Mouse (Mus musculus) embryonic facial prominence, embryonic 11.5 days (tissue): ENCODE measurements at regions not wholly inside any gene's neighbourhood (a gene's known extent, or its start where the extent isn't known, plus 50 kb on each side); places are given as distances from the start of the nearest gene placed in this dataset.
A peak's percentile ranks its signal among the peaks of the same experiment; 100 is the strongest.

ENCODE experiments used
- ATAC-seq: fragments of 200-750 bp; cut with Nextera tagmentation; replicated peaks from 2 replicates; pipeline ENCODE4 v1.8.0; 2017; ENCODE audit warnings: low read depth; ENCODE audit not compliant: insufficient number of reproducible peaks, low FRiP score, low TSS enrichment
- DNase-seq: peaks from one replicate; pipeline ENCODE4 v3.0.0-alpha.2; 2015; ENCODE audit warnings: low spot score
- H3K27ac ChIP-seq: fragments of 300-500 bp; sonication (generic); replicated peaks from 2 replicates; pipeline ENCODE4 v1.5.1; 2014; ENCODE audit warnings: mild to moderate bottlenecking, low read depth, low read length, control low read depth
- H3K27me3 ChIP-seq: fragments of 300-500 bp; sonication (generic); 2 replicates; pipeline ENCODE4 v1.6.1; 2014; ENCODE audit warnings: mild to moderate bottlenecking, low read length, moderate library complexity, mixed read lengths; ENCODE audit not compliant: control insufficient read depth, insufficient read depth
- H3K36me3 ChIP-seq: fragments of 300-500 bp; sonication (generic); replicated peaks from 2 replicates; pipeline ENCODE4 v1.6.1; 2014; ENCODE audit warnings: low read depth, mild to moderate bottlenecking, low read length, moderate library complexity, mixed read lengths; ENCODE audit not compliant: control insufficient read depth, insufficient read depth
- H3K4me1 ChIP-seq: fragments of 300-500 bp; sonication (generic); 2 replicates; pipeline ENCODE4 v1.6.1; 2014; ENCODE audit warnings: low read length, mixed read lengths; ENCODE audit not compliant: control insufficient read depth, insufficient read depth
- H3K4me2 ChIP-seq: fragments of 300-500 bp; sonication (generic); 2 replicates; pipeline ENCODE4 v1.6.1; 2014; ENCODE audit warnings: low read depth, mild to moderate bottlenecking, control low read depth, low read length, moderate library complexity
- H3K4me3 ChIP-seq: fragments of 300-500 bp; sonication (generic); 2 replicates; pipeline ENCODE4 v1.5.1; 2014; ENCODE audit warnings: low read depth, low read length, control low read depth
- H3K9ac ChIP-seq: fragments of 300-500 bp; sonication (generic); replicated peaks from 2 replicates; pipeline ENCODE4 v1.6.1; 2014; ENCODE audit warnings: mild to moderate bottlenecking, control low read depth, low read length
- H3K9me3 ChIP-seq: fragments of 300-500 bp; sonication (generic); replicated peaks from 2 replicates; pipeline ENCODE4 v1.6.1; 2016; ENCODE audit warnings: mild to moderate bottlenecking, low read length, inconsistent platforms, mixed read lengths; ENCODE audit not compliant: control insufficient read depth
- WGBS: fragments of 180-500 bp; shearing (Covaris S2); extraction: QIAGEN DNeasy Blood & Tissue Kit; methylation state at CpG from one replicate; pipeline ENCODE4 v1.1.7; 2014; 5-methylcytosine and 5-hydroxymethylcytosine counted together

GRCm38 (mm10) chr16:90666271-90666986 is 60.8 kb downstream of the Mis18a start:
- Histone ChIP-seq H3K27me3 (no peaks in the 10 kb centered on the region), H3K27ac (no peak overlapping the region), H3K4me1 (no peaks in the 10 kb centered on the region), H3K4me2 (no peak overlapping the region), H3K36me3 (no peaks in the 10 kb centered on the region), H3K9me3 (no peaks in the 10 kb centered on the region), H3K4me3 (no peak overlapping the region), H3K9ac (no peak overlapping the region)
- DNase-seq, result no peak
- 89% methylated on average over 11 of the region's 11 CpGs for WGBS
- no peak for ATAC-seq

DNA sequence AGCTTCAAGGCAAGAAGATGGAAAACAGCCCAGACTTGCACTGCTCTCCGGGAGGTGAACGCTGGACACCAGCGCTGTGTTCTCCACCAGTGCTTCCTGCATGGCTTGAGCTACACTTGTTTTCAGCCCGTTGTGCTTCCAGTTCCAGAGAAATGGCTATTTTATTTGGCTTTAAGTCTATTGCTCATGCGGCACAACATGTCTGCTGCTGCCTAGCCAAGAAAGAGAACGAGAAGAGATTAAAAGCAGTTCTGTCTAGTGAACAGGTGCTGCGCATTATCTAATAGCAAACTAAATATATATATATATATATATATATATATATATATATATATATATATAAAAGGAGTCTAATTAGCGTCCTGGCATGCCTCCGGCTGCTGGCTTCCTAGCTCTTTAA is 63.1 kb downstream of the Mis18a start:
- H3K4me3 ChIP-seq, result no peak overlapping the region
- WGBS, result 69% methylated on average over 9 of the region's 9 CpGs
- H3K27me3 ChIP-seq, result no peaks in the 10 kb centered on the region
- H3K9ac ChIP-seq, result no peak overlapping the region
- no peak overlapping the region for H3K27ac ChIP-seq
- no peaks in the 10 kb centered on the region for H3K9me3 ChIP-seq
- H3K36me3 ChIP-seq, result no peaks in the 10 kb centered on the region
- no peak overlapping the region for H3K4me2 ChIP-seq
- no peak for ATAC-seq
- H3K4me1 ChIP-seq, result no peaks in the 10 kb centered on the region
- DNase-seq, result no peak

DNA sequence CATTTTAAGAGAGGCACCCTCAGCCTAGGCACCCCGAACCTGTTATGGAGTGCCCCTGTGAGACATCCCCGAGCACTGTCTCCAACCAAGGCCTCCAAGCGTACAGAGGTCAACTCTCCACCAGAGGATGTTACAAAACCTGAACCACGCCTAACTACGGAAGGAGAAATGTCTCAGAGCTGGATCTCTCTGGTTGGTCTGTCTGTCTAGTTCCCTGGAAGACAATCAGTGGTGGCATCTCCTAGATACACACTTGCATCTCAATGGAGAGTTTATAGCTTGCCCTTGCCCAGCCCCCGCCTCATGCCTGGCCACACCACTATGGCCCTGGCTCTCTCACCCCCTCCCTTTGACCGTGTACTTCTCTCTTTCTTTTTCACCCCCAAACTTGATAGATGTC is 69.2 kb downstream of the Mis18a start:
- ATAC-seq (no peak), DNase-seq (no peak)
- Histone ChIP-seq H3K9ac (no peak overlapping the region), H3K4me2 (no peak overlapping the region), H3K36me3 (no peaks in the 10 kb centered on the region), H3K9me3 (no peaks in the 10 kb centered on the region), H3K4me3 (no peak overlapping the region), H3K27ac (no peak overlapping the region), H3K4me1 (no peaks in the 10 kb centered on the region), H3K27me3 (no peaks in the 10 kb centered on the region)
- 90% methylated on average over 7 of the region's 7 CpGs for WGBS

GRCm38 (mm10) chr16:90657027-90657426 is 70.2 kb downstream of the Mis18a start:
- Histone ChIP-seq H3K4me3 (no peak overlapping the region), H3K9ac (no peak overlapping the region), H3K4me1 (no peaks in the 10 kb centered on the region), H3K27me3 (no peaks in the 10 kb centered on the region), H3K36me3 (no peaks in the 10 kb centered on the region), H3K9me3 (no peaks in the 10 kb centered on the region), H3K27ac (no peak overlapping the region), H3K4me2 (no peak overlapping the region)
- DNase-seq (no peak), ATAC-seq (no peak)
- 61% methylated on average over 9 of the region's 9 CpGs for WGBS

- H3K36me3 ChIP-seq, result no peaks in the 10 kb centered on the region
- H3K4me2 ChIP-seq, result no peak overlapping the region
- peak; percentile 40 for DNase-seq
- H3K9me3 ChIP-seq, result no peaks in the 10 kb centered on the region
- no peaks in the 10 kb centered on the region for H3K27me3 ChIP-seq
- no peak overlapping the region for H3K27ac ChIP-seq
- peak; percentile 80 for ATAC-seq
- no peaks in the 10 kb centered on the region for H3K4me1 ChIP-seq
- 59% methylated on average over 16 of the region's 16 CpGs for WGBS
- no peak overlapping the region for H3K4me3 ChIP-seq
- no peak overlapping the region for H3K9ac ChIP-seq
These were observed 70.6 kb downstream of the Mis18a start for GRCm38 (mm10) chr16:90656571-90657011.

GRCm38 (mm10) chr16:90654853-90655252 is 72.4 kb downstream of the Mis18a start:
- no peak for DNase-seq
- H3K9ac ChIP-seq, result no peak overlapping the region
- no peak overlapping the region for H3K4me3 ChIP-seq
- 94% methylated on average over 5 of the region's 5 CpGs for WGBS
- no peaks in the 10 kb centered on the region for H3K36me3 ChIP-seq
- ATAC-seq, result no peak
- H3K9me3 ChIP-seq, result no peaks in the 10 kb centered on the region
- H3K27me3 ChIP-seq, result no peaks in the 10 kb centered on the region
- no peak overlapping the region for H3K4me2 ChIP-seq
- H3K27ac ChIP-seq, result no peak overlapping the region
- H3K4me1 ChIP-seq, result no peaks in the 10 kb centered on the region

DNA sequence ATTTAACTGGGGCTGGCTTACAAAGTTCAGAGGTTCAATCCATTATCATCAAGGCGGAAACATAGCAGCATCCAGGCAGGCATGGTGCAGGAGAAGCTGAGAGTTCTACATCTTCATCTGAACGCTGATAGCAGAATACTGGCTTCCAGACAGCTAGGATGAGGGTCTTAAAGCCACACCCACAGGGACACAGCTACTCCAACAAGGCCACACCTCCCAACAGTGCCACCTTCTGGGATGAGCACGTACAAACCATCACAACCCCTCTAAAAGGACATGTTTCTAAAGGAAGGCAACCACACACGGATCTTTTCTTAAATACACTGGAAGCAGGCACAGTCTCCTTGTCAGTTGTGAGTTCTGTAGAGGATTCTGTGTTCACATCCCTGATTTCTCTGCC is 74.4 kb downstream of the Mis18a start:
- no peaks in the 10 kb centered on the region for H3K36me3 ChIP-seq
- 61% methylated on average over 4 of the region's 4 CpGs for WGBS
- H3K9me3 ChIP-seq, result no peaks in the 10 kb centered on the region

DNA sequence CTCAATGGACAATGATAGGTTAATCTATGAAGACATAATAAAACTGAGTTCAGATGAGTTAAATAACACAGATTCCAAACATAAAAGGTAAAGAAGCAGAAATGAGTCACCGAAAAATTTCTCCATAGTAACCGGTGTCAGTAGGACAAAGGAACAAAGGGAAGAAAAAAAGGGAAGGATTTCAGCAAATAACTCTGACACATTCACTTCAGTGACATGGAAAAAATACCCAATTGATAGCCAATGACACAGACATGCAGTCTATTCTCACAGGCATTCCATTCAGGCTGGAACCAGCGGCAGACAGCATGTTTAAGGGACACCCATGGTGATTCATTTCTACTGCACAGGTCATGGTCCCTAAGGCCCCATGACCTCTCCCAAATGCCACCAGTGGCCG is 79.0 kb downstream of the Mis18a start:
- Histone ChIP-seq H3K27ac (no peak overlapping the region), H3K4me3 (no peak overlapping the region), H3K9me3 (no peaks in the 10 kb centered on the region), H3K36me3 (no peaks in the 10 kb centered on the region), H3K4me2 (no peak overlapping the region), H3K27me3 (no peaks in the 10 kb centered on the region), H3K4me1 (no peaks in the 10 kb centered on the region), H3K9ac (no peak overlapping the region)
- ATAC-seq (no peak), DNase-seq (no peak)
- WGBS, result 73% methylated on average over 4 of the region's 4 CpGs

More for the DNA sequence above, 74.4 kb downstream of the Mis18a start:
- Histone ChIP-seq H3K27me3 (no peaks in the 10 kb centered on the region), H3K4me2 (no peak overlapping the region), H3K4me3 (no peak overlapping the region), H3K27ac (no peak overlapping the region), H3K4me1 (no peaks in the 10 kb centered on the region), H3K9ac (no peak overlapping the region)
- no peak for ATAC-seq
- no peak for DNase-seq
